In genomic region chr4:108058166-108058565, GRCm38 (mm10) we compare ENCODE assay signal across 13 mouse cellular contexts. TPM values are rescaled to one million over a fixed set of nuclear protein-coding genes. Genes with fewer than 3 reads are reported as not detected.
DNase-seq lines count a peak whose midpoint lies in the region; ATAC-seq and TF ChIP-seq lines count a peak whose summit lies in the region.
"Had no signal": no experiment of that assay in that cellular context is flagged by ENCODE, and none has a peak within 500 bp of the region (broad histone marks: within the 10 kb centered on the region; RNA-seq: fewer than 3 reads in every experiment).

No protein-coding gene starts in this region.

- DNase-seq in kidney, postnatal 0 days (ENCODE audit: low spot score): no peak
- DNase-seq in kidney, adult 9 months: no peak
- peak; percentile 75 for DNase-seq in adipocyte (ENCODE audit: low spot score)
- DNase-seq in forebrain, embryonic 11.5 days (ENCODE audit: low spot score): no peak
- no peak for DNase-seq in layer of hippocampus, adult 9-11 months
- DNase-seq: cerebellum, adult 11 months; gastrocnemius, adult 2 months had no signal

- H3K27ac ChIP-seq in kidney, postnatal 0 days: no peak overlapping the region
- 0 out of 2 replicates have a peak overlapping the region, but pooled peaks have one; percentile 7 for H3K27ac ChIP-seq in heart, embryonic 13.5 days (replicated peaks)
- H3K27ac ChIP-seq in forebrain, embryonic 11.5 days (ENCODE audit: low read depth, low read length): no peak overlapping the region
- no peak overlapping the region for H3K27ac ChIP-seq in hindbrain, embryonic 16.5 days (ENCODE audit: low read depth, low read length)
- H3K27ac ChIP-seq: gastrocnemius, adult 2 months; intestine, embryonic 15.5 days; limb, embryonic 12.5 days had no signal

- peaks cover 42% of the 10 kb centered on the region for H3K36me3 ChIP-seq in kidney, postnatal 0 days (ENCODE audit: insufficient read depth, low read length)
- peaks cover 78% of the 10 kb centered on the region for H3K36me3 ChIP-seq in heart, embryonic 13.5 days
- peaks cover 12% of the 10 kb centered on the region for H3K36me3 ChIP-seq in myocyte (ENCODE audit: control insufficient read depth, insufficient read depth)
- no peaks in the 10 kb centered on the region; the same call in none of the 2 replicates for H3K36me3 ChIP-seq in forebrain, embryonic 11.5 days (ENCODE audit: control insufficient read depth, insufficient read depth, low read length)
- H3K36me3 ChIP-seq in hindbrain, embryonic 16.5 days (ENCODE audit: control insufficient read depth, insufficient read depth, low read length): peaks cover 11% of the 10 kb centered on the region

- 0 out of 2 replicates have a peak, but pooled peaks have one; percentile 36 for ATAC-seq in kidney, postnatal 0 days (replicated peaks; ENCODE audit: low FRiP score, low read depth)
- no peak for ATAC-seq in heart, embryonic 13.5 days (ENCODE audit: extremely low read depth, insufficient number of reproducible peaks, low FRiP score, low TSS enrichment)
- ATAC-seq in forebrain, embryonic 11.5 days (replicated peaks; ENCODE audit: low FRiP score): no peak
- no peak for ATAC-seq in hindbrain, embryonic 16.5 days
- ATAC-seq: intestine, embryonic 15.5 days had no signal

- no peak overlapping the region for H3ac ChIP-seq in myocyte (ENCODE audit: control insufficient read depth, insufficient read length)

- no peak overlapping the region for H3K9ac ChIP-seq in kidney, postnatal 0 days (ENCODE audit: low read depth, low read length)
- H3K9ac ChIP-seq in heart, embryonic 13.5 days: no peak overlapping the region
- H3K9ac ChIP-seq in forebrain, embryonic 11.5 days (ENCODE audit: low read length): no peak overlapping the region
- no peak overlapping the region for H3K9ac ChIP-seq in hindbrain, embryonic 16.5 days (ENCODE audit: low read depth, low read length)
- H3K9ac ChIP-seq: intestine, embryonic 15.5 days; limb, embryonic 12.5 days had no signal

- WGBS in kidney, postnatal 0 days: 63% methylated on average over 10 of the region's 10 CpGs
- WGBS in heart, embryonic 13.5 days: 47% methylated on average over 10 of the region's 10 CpGs
- 93% methylated on average over 10 of the region's 10 CpGs for WGBS in forebrain, embryonic 11.5 days
- WGBS in hindbrain, embryonic 16.5 days: 84% methylated on average over 10 of the region's 10 CpGs

- H3K4me3 ChIP-seq in kidney, postnatal 0 days (replicated peaks; ENCODE audit: low read depth, low read length): no peak overlapping the region
- H3K4me3 ChIP-seq in heart, embryonic 13.5 days: no peak overlapping the region
- no peak overlapping the region for H3K4me3 ChIP-seq in myocyte
- no peak overlapping the region for H3K4me3 ChIP-seq in forebrain, embryonic 11.5 days (ENCODE audit: low read depth, low read length)
- no peak overlapping the region for H3K4me3 ChIP-seq in hindbrain, embryonic 16.5 days (ENCODE audit: low read length)
- H3K4me3 ChIP-seq: gastrocnemius, adult 2 months; intestine, embryonic 15.5 days; limb, embryonic 12.5 days had no signal

- no peaks in the 10 kb centered on the region for H3K27me3 ChIP-seq in kidney, postnatal 0 days (ENCODE audit: insufficient read depth, low read length)
- H3K27me3 ChIP-seq in heart, embryonic 13.5 days (replicated peaks): no peaks in the 10 kb centered on the region
- H3K27me3 ChIP-seq in myocyte (ENCODE audit: control insufficient read depth, insufficient read depth, insufficient read length): no peaks in the 10 kb centered on the region
- H3K27me3 ChIP-seq in forebrain, embryonic 11.5 days (ENCODE audit: control insufficient read depth, insufficient read depth, low read length): no peaks in the 10 kb centered on the region
- H3K27me3 ChIP-seq in hindbrain, embryonic 16.5 days (replicated peaks; ENCODE audit: control insufficient read depth, insufficient read depth, low read length): no peaks in the 10 kb centered on the region
- H3K27me3 ChIP-seq: intestine, embryonic 15.5 days; limb, embryonic 12.5 days had no signal

- TF ChIP-seq POLR2A in myocyte (IDR thresholded peaks at IDR 0.05; ENCODE audit: insufficient read length, low read depth): no peak

- TF ChIP-seq CTCF in kidney, postnatal 0 days (IDR thresholded peaks at IDR 0.05; ENCODE audit: low read depth): no peak

- H3K9me3 ChIP-seq in kidney, postnatal 0 days (replicated peaks; ENCODE audit: low read length): no peaks in the 10 kb centered on the region
- H3K9me3 ChIP-seq in heart, embryonic 13.5 days: no peaks in the 10 kb centered on the region
- no peaks in the 10 kb centered on the region for H3K9me3 ChIP-seq in forebrain, embryonic 11.5 days (ENCODE audit: control insufficient read depth, low read length)
- H3K9me3 ChIP-seq in hindbrain, embryonic 16.5 days (ENCODE audit: control insufficient read depth, low read length): no peaks in the 10 kb centered on the region
- H3K9me3 ChIP-seq: G1E; intestine, embryonic 15.5 days; limb, embryonic 12.5 days had no signal

- H3K79me2 ChIP-seq in myocyte (ENCODE audit: control insufficient read depth, insufficient read depth): no peaks in the 10 kb centered on the region

- no peaks in the 10 kb centered on the region for H3K4me1 ChIP-seq in kidney, postnatal 0 days (replicated peaks; ENCODE audit: insufficient read depth, low read length)
- peaks cover 11% of the 10 kb centered on the region for H3K4me1 ChIP-seq in heart, embryonic 13.5 days
- 0 out of 2 replicates have a peak, but pooled peaks cover 1% of the 10 kb centered on the region for H3K4me1 ChIP-seq in forebrain, embryonic 11.5 days (replicated peaks; ENCODE audit: control insufficient read depth, insufficient read depth, low read length)
- no peaks in the 10 kb centered on the region for H3K4me1 ChIP-seq in hindbrain, embryonic 16.5 days (ENCODE audit: control insufficient read depth, insufficient read depth, low read depth, low read length)
- H3K4me1 ChIP-seq: intestine, embryonic 15.5 days; limb, embryonic 12.5 days had no signal

- no peak overlapping the region for H3K4me2 ChIP-seq in kidney, postnatal 0 days (ENCODE audit: low read length)
- no peak overlapping the region for H3K4me2 ChIP-seq in heart, embryonic 13.5 days
- peak overlapping the region; percentile 68 for H3K4me2 ChIP-seq in myocyte (ENCODE audit: low read depth)
- H3K4me2 ChIP-seq in forebrain, embryonic 11.5 days (ENCODE audit: low read depth, low read length, severe bottlenecking): no peak overlapping the region
- no peak overlapping the region for H3K4me2 ChIP-seq in hindbrain, embryonic 16.5 days (ENCODE audit: low read length)
- H3K4me2 ChIP-seq: intestine, embryonic 15.5 days; limb, embryonic 12.5 days had no signal

TF ChIP-seq in myocyte, 11 proteins besides CTCF, POLR2A, EP300 and RAD21:
- TF ChIP-seq CEBPB (IDR thresholded peaks at IDR 0.05; ENCODE audit: insufficient read depth, poor library complexity, severe bottlenecking) (0 out of 2 replicates have a peak, but pooled peaks have one; percentile 27), MAX (IDR thresholded peaks at IDR 0.05; ENCODE audit: low read depth) (peak; percentile 67), USF1 (IDR thresholded peaks at IDR 0.05; ENCODE audit: low read depth) (no peak), TCF12 (IDR thresholded peaks at IDR 0.05; ENCODE audit: insufficient read depth, poor library complexity, severe bottlenecking) (peak; percentile 57), REST (IDR thresholded peaks at IDR 0.05; ENCODE audit: insufficient read depth, insufficient read length) (no peak), TCF3 (IDR thresholded peaks at IDR 0.05; ENCODE audit: insufficient read length, low read depth) (no peak), SRF (IDR thresholded peaks at IDR 0.05; ENCODE audit: control insufficient read depth, insufficient read length, low read depth) (peak; percentile 10), POLR2AphosphoS2 (IDR thresholded peaks at IDR 0.05; ENCODE audit: insufficient read length, low read depth) (no peak), E2F4 (IDR thresholded peaks at IDR 0.05; ENCODE audit: insufficient read depth) (no peak), MYOD1 (IDR thresholded peaks at IDR 0.05; ENCODE audit: control insufficient read depth in 1 of 3, insufficient read length in 2 of 3, low read depth in 2 of 3) (peak in 2 of 3 experiments; percentile 80 to 94), MYOG (IDR thresholded peaks at IDR 0.05; ENCODE audit: control insufficient read depth in 1 of 3, insufficient read depth in 1 of 3, insufficient read length in 2 of 3, low read depth in 2 of 3) (peak in 2 of 3 experiments; percentile 56 to 79)
TF ChIP-seq in myocyte: peak in this region for 6.

RNA-seq across cellular contexts. Expression of gene Podn, which starts 38.1 kb away (rescaled TPM):
- polyA plus RNA-seq in kidney, postnatal 0 days (2015; fragmentation: Nextera tagmentation; extraction: Ambion mirVana): 1.2 and 1.4 TPM in 2 replicates
- 0.05 and 0.29 TPM in 2 replicates for polyA plus RNA-seq in heart, embryonic 13.5 days (2015; fragmentation: Nextera tagmentation; extraction: Ambion mirVana)
- 0.10 TPM for polyA plus RNA-seq in myocyte (2012; fragmentation: generic; extraction: Trizol)
- polyA plus RNA-seq in forebrain, embryonic 11.5 days (2014; fragmentation: Nextera tagmentation; extraction: Ambion mirVana): 0.33 and 0.39 TPM in 2 replicates
- polyA plus RNA-seq in hindbrain, embryonic 16.5 days (2015; fragmentation: Nextera tagmentation; extraction: Ambion mirVana): 0.29 and 0.62 TPM in 2 replicates
- polyA plus RNA-seq: G1E had no signal
